Mouse (Mus musculus): Measurements from ENCODE around the gene Gm4131.

Gm4131 gene

DNA sequence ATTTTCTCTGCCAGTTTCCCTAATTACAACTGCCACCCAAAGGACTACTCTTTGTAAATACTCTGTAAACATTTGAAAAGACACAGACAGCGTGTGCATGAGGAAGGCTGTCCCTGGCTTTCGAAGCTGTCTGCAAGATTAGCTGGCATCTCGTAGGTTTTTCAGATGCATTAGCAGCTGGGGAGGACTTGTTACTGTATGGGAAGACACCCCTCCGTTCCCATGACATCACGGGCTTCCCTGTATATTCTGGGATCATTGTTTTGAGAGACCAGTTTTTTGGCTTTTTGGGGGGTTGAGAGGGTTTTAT lies 111.2 kb downstream of the Gm4131 start:
- no peak for DNase-seq

DNA sequence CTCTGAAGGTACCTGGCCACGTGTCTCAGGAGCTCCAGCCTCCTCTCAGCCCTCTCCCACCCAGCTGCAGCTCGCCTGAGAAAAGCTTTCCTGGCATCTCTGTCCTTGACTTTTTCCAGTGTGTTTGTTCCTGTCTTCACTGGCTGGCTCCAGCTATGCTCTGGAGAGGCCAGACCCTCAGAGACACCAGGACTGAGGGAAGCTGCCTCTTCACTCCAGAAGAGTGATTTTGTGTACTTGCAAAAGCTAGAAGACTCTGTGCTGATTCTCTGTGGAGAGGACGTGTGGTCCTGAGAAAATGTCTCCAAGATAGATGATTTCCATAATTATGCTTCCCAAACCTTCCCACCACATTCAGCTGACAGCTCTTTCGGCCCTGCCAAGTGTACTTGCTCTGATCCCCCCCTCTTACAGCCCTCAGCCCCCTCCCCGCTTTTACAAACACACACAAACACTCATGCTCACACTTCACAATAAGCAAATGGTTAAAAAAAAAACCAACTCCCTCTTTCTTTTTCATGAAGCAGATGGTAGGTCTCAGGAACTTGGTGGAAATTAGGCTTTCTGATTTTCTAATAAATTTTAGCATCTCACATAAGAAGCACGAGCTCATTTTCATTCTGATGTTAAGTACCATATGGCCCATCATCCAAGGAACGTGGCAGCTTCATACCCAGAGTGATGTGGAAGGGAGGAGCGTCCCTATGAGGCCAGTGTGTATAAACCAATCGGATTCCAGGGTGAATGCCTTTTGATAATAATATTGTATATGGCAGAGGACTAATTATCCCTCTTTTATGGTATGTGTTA lies 111.8 kb downstream of the Gm4131 start:
- no peak for DNase-seq

DNA sequence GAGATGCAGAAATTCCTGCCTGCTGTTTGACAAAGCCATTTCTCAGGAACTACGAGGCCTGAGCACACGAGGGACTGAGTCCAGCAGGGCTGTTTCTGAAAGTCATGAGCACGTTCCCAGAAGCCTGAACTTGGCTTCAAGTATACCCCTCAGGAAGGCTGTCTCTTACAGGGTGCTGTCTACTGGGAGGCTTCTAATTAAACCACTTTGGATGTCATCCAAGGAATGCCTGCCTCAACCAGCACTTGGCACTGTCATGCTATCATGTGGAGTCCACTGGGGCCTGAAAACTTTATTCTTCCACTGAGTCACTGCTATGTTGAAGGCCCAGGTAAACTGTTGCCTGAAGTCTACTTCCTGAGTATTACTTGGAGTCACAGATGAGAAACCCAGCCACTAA lies 112.6 kb downstream of the Gm4131 start:
- DNase-seq: no peak

DNA sequence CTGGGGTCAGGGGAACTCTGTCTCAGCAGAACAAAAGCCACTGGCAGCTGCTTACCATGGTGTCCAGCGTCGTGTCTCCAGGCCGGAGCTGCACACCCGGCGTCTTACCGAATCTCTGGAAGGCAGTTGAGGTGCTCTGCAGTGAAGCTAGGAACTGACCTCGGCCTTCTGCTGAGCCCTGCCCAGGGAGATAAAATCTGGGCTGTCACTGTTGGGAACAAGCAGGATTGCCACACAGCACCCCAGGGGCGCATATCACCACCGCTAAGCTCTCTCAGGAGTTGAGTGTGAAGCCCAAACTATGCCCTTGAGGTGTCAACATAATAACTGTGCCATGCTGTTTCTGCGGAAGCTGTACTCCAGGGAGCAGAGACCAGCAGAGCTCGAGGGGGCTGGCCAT lies 113.4 kb downstream of the Gm4131 start:
- no peak for DNase-seq

DNA sequence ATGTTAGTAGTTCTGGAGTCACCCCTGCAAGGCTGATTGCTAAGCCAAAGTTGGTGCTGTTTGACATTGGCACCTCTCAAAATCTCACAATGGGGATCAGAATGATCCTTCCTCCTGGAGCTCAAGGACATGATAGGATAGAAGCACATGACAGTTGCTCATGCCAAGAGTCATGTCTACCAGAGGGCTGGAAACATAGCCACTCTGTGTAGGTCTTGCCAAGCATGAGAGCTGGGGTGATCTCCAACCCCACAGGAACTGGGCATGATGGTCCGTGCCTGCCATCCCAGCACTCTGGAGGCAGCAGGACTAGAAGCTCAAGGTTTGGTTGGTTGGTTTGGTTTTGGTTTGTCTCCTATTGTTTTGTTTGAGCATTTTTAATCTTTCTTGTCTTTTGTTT lies 116.0 kb downstream of the Gm4131 start:
- DNase-seq: no peak

DNA sequence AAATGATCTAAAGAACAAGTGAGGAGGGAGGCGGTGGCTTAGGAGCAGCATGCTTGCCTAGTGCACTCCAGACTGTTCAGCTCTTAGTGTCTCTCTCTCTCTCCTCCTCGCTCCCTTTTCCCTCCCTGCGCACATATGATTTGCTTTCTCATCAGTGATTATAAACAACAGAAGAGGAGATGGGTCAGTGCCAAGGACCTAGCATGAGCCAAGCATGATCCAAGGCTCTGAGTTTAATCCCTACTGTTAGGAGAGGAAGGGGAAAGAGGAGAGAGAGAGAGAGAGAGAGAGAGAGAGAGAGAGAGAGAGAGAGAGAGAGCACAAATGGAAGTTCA lies 119.5 kb downstream of the Gm4131 start:
- no peak for DNase-seq

DNA sequence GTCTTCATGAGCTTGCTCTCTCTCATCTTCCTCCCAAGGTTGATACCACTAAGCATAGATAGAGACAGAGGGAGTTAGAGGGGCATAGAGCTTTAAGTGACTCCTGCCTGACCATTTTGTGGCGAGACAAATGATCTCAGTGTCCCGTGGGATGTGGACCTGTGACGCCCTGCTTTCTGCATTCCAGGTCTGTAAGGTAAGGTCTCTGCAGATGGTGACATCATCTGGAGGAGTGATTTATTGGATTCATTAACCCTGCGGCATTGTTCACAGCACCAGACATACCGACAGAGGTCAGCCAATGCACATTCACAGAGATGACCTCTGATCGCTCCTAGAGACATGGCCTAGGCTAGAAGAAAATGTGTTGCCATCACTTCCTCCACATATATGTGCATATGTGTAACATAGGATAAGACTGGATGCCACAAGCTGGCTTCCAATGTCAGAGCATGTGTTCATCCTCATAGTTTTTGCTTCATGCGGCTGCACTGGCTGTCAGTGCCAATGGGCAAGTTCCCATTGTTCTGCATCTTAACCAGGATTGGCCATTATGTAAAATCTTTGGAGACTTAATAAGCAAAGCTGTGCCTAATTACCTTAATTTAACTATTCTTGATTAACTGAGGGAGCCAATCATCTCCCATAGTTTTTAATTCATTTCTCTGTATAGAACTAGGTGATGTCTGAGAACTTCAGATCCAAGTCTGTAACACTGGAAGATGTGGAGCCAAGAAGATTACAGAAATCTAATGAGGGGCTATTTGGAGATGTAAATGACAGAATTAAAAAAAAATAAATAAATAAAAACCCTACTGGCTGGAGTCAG lies 120.1 kb downstream of the Gm4131 start:
- no peak for DNase-seq

DNA sequence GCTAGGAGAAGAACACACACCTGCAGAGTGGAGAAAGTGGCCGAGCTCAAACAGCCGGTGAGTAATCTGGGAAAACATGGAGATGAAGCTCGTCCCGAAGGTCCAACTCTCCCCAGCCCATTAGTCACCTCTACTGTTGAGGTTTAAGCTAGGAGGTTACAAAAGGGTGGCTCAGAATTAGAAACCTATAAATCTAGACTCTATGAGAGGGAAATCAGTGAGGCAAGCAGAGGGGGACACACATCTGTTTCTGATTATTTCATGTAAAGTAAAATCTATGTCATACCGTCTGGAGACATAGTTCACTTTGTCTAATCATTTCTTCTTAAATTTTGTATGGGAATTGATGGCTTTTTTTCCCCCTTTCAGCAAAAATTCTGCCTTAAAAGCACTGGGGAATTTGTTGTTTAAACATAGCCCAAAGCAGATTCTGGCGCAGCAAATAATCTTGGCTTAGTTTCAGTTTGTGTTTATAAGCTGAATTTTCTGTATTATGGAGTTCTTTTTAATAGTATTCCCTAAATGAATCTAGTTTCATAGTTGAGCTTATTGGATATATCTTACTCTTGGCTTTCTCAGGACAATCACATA lies 122.8 kb downstream of the Gm4131 start:
- no peak for DNase-seq

DNA sequence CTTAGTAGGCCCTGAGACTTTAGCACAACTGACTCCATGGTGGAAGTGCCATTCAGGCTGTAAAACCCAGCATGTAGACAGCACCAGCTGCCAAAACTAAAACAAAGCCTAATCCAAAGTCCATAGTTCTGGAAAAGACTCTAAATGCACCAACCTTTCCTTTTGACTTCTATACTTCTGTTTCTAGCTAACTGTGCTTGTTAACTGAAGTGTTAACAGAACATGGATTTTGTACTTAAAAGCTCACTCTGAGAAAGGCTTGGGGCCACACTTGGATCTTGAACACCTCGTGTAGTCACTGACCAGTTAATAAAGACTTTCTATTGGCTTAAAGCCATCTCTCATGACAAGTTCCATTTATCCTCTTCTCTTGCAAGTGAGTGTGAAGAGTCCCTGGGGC lies 123.8 kb downstream of the Gm4131 start:
- DNase-seq: no peak

DNA sequence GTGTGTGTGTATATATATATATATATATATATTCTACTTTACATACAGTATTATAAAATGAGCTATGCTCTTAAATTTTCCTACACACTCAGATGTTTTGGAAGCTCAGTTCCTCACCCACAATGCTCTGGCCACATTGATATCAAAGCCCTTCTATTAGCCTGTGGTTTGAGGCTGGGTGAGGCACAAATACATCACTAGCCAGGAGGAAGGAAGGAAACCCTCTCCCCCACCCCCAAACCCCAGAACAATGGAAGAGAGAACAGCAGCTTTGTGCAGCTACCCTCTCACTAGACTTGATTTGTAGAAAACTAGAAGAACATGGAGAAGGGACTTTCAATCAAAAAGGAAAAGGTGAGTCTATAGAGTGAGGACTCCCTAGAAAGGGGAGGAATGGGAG lies 126.7 kb downstream of the Gm4131 start:
- no peak for DNase-seq

DNA sequence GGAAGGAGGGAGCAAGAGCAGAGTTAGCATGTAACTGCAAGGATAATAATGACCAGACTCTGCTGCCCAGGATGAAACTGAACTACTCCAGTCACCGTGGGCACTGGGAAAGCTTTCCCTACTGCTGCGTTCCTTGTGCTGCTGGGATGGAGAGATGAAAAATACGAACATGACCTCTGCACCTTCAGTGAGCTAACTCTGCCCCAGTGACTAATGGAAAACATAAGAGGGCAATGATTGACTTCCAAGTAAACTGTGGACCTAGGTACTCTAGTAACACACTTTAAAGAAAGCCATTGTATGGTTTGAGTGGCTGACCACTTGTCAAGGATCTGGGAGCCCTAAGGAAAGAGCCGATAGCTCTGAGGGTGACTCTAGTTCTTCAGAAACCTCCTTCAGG lies 128.5 kb downstream of the Gm4131 start:
- DNase-seq: no peak

DNA sequence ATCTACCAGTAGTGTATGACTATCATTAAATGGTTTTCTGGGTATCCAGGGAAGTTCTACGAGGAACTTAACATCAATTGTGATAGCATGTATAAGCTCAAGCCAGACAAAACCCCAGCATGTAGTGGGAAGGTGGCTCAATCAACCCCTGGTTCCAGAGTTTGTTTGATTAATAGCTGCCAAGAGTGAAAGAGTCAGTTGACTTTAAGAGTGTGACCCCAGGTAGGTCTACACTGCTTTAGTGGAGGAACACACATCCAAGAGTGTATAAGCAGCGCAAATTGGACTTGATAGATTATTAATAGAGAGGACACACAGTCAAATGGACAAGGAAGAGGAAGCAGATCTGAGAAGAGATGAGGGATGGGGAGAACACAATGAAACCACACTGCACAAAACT lies 128.9 kb downstream of the Gm4131 start:
- DNase-seq: no peak

DNA sequence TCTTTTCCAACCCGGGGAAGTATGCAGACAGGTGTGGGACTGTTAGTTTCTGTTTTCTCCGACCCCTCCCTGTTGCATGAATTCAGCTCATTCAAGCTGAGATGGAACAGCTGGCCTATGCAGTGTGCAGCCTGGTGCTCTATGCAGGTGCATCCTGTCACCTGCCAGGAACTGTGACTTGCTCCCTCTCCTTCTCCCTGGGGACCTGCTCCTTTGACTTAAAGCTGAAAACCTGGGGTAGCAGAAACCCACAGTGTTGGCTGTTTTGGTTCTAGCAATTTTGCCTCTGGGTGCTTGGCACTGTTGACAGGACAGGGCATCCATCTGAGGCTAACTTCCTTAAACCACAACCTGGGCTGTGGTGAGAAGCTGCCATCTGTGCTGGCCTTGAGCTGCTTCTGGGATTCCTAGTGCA lies 141.4 kb downstream of the Gm4131 start:
- DNase-seq: peak; percentile 61

DNA sequence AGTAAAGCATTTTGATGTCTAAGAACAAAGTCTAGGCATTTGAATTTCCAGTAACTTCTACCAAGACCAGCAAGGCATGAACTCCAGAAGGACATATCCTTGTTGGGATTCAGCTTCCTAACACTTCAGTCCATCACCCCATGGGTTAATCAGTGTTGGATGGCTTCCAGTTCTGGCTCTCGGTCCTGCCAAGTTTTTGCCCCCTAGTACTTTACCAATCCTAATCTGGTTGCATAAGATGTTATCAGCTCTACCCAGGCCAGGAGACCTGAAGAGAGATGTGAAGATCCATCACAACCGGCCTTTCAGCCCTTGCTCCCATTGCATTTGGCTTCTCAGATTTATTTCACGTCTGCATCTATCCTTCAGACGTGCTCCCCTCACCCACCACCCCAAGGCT lies 144.5 kb downstream of the Gm4131 start:
- DNase-seq: no peak

DNA sequence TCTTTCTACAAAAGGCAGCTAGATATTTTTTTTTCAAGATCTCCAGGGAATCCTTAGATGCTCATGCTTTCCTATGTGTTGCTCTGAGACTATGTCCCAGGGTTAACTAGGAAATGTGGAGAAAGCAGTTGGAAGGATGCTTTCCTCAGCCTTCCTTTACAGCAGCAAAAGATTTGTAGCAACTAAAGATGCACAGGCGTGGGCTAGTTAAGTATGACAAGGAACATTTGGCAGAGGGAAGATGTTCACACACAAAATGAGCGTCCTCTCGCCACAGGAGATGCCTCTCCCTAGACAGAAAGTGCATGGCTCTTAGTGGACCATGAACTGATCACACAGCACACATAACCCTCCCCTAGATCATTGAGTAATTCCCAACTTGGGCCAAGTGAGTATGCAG lies 149.2 kb downstream of the Gm4131 start:
- no peak for DNase-seq

DNA sequence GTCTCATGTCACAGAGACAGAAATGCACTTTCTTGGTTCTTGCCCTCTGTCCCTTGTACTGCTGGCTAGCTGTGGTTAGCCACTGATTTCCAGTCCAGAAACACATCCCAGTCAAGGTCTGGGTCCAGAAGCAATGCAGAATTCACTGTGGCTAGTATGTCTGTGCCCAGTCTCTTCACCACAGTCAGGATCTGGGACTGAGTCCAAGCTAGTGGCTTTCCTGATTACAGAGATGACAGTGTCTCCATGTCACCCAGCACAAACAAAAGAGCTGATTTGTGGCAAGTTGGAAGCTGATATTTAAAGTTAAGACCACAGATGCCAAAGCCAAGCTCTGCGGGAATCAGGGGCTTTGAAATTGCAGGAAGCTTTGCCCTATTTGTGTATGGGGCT lies 150.0 kb downstream of the Gm4131 start:
- DNase-seq: no peak

DNA sequence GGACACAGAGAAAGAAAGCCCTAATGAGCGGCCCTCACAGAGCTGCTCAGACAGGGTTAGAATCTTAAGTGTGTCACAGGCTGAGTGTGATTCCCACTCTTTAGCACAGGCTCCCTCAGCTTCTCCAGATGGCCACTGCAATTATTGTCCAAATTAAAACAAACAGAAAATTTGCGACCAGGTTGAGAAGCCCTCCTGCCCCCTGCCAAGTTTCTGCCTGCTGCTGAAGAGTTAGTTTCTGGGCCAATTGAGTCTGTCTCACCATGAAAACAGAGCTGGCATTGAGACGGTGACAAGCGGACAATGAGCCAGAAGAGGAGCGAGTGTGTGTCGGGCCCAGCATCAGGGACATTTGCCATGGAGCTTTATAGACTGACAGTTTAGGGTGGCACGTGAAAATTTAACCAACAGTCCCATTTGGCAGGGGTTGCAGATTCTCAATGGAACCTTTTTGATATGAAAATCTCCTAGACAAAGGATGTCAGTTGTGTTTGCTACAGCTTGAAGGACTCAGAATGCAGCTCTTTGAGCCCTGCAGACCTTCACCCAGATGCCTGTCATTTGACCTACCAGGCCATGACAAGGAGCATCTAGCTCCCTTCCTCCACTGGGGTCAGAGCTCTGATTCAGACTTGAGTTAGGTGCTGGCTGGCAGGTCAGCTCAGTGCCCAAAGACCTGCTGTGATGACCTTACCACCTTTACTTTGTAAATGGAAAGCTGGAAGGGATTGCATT lies 150.5 kb downstream of the Gm4131 start:
- no peak for DNase-seq
